Mouse (Mus musculus): ENCODE results near the gene Grifin.

The Grifin gene

DNA sequence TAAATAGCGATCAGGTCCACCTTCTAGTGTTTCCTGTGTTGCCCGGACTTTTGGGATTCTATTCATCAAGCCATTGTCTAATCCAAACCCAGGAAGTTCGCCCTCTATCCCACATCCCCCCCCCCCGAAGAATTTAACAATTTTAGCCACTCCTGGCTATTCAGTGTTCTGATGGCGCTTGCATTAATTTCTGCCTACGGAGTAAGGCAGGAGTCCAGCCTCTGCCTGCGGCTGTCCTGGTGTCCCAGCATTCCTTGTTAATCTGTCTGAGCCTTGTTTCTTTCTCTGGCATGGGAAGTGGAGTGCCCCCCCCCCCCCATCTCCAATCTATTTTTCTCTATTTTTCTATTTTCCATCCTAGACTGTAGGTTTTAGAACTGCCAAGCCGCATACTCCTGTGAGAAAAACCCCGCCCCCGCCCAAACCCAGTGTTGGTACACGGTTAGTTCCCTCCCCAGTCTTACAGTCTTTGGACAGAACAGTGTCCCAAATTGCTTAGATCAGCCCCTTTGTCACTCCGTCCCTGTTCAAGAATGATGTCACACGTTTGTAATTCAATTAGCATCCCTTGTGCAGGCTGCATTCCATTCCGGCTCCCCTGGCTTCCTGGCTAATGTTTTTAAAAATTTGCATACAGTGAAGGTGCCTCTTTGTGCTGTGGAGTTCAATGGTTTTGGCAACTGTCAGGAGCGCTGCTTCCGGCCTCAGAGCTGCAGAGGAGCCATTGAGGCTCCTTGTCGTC is 15.4 kb downstream of the Grifin start:
- no peak for DNase-seq (ENCODE audit: inconsistent age in 2 of 2, low spot score in 1 of 2)

DNA sequence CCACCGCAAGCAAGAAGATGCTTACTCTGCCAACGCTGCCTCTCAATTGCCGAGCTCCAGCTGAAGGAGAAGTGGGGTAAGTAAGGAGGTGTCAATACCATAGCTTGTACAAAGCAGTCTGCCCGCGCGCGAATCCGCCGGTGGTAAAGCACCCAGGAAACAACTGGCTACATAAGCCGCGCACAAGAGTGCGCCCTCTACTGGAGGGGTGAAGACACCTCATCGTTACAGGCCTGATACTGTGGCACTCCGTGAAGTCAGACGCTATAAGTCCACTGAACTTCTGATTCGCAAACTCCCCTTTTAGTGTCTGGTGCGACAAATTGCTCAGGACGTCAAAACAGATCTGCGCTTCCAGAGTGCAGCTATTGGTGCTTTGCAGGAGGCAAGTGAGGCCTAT is 18.5 kb downstream of the Grifin start:
- DNase-seq (ENCODE audit: inconsistent age in 2 of 2, low spot score in 1 of 2), result no peak

DNA sequence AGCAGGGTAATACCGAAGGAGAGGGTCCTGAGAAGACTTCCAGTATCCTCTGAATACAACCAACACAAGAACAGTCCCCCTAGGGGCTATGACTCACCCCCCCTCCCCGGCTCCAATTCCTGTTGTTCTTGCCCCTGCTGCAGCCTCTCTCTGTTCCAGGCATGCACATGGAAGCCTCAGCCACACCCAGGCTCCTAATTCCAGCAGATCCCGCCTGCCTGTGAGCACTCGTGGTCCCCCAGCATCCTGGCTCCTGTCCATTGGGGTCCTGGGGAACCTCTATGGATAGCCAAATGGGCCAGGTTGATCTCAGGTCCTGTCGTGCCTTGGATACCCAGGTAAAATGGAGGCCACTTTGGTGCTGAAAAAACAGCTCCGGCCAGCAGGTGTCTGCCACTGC is 19.2 kb downstream of the Grifin start:
- DNase-seq (ENCODE audit: inconsistent age in 2 of 2, low spot score in 1 of 2), result no peak

DNA sequence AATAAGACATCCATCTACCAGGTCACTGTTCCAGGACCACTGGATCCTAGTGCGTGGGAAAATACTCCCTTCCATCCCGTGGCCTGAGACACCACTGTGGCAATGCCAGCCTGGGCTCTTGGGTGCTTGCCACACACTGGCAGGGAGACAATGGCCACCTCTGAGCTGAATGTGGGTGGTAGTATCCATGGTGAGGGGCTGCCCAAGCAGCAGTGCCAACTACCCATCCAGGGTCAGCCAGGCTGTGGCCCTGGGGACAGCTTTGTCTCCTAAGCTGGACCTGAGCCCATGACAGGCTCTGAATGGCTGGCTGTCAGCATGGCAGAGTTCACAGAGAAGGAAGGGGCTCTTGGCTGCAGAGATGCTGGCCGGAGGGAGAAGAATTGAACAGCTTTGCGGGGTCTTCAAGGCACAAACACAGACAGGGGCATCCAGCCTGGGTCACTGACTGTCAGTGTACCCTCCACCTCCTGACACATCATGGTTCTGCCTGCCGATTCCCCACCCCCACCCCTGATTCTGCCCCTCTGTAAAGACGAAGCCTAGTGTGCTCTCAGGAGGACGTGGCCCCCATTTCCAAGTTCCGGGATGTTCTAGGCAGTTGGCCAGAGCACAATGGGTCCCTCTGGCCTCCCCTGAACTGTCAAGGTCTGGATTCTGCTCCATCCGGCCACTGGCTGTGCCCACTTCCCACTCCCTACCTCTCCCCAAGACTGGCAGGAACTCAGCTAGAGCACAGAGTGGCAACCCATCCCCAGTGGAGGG is 21.9 kb downstream of the Grifin start:
- DNase-seq (ENCODE audit: inconsistent age in 2 of 2, low spot score in 1 of 2), result no peak

DNA sequence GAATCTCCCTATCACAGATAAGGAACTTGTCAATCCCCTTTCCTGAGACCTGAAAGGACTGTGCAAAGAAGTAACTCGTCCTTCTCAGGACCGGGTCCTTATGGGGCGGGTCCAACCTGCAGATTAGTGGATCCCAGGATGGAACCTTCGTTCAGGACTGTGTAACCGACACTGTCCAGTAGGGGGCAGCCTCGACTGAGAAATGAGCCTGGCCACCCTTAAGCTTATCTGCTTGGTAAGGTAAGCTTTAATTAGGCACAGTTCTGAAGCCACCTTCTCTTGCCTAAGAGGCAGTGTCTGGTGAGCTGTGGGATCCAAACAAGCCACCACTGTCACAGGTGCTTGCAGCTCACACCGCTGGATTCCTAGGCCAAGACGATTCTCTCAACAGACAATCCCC is 24.8 kb downstream of the Grifin start:
- peak; percentile 68 to 94 for DNase-seq (ENCODE audit: inconsistent age in 2 of 2, low spot score in 1 of 2)

DNA sequence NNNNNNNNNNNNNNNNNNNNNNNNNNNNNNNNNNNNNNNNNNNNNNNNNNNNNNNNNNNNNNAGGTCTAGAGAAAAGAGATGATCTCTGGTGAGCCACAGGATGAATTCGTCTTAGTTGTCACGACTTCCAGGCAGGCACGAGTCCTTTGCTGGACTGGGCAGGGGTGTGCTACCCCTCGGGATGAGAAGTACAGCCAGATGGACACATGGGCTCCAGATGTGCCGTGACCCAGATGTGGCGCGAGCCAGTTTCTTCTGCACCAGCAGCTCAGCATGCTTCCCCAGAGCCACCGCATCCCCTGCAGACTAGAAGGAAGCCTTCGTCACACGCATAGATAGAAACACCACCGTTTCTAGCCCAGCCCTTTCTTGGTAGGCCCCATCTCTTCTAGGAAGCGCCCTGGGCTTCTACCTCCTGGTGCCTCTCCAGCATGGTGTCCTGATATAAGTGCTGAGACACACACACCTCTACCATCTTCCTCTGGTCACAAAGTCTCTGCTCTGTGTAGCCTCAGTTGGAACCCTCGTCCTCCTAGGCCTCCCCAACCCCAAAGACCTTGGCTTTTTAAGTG is 26.7 kb downstream of the Grifin start:
- DNase-seq (ENCODE audit: inconsistent age in 2 of 2, low spot score in 1 of 2), result no peak

DNA sequence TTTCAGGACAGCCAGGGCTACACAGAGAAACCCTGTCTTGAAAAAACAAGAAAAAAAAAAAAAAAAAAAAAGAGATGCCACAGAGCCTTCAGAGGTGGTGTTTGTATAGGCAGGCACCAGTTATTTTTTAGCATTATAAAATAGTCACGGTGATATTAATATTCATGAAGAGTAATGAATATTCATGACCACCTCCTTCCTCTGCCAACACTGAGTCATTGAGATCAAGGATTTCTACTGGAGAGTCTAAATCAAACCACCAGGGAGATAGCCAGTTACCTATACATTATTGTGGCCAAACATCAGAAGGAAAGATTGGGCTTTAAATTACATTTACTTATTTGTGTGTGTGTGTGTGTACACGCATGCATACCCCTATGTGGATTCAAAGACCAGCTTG is 38.1 kb downstream of the Grifin start:
- DNase-seq (ENCODE audit: inconsistent age in 2 of 2, low spot score in 1 of 2), result no peak

DNA sequence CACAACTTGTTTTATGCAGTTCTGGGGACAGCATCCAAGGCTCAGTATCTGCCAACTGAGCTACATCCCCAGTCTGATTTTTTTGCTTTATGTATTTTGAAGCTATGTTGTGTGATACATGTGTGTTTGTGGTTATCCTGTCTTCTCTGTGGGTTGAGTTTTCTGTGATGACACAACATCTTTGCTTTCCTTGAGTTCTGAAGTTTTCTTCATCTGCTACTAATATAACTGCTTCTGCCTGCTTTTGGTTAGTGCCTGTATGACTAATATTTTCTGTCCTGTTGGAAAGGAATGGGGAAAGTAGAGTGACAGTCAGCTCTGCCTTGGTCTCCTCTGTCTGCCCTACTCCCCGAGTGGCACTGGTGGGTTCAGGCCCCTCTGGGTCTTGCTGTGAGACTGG is 43.7 kb downstream of the Grifin start:
- no peak for DNase-seq (ENCODE audit: inconsistent age in 2 of 2, low spot score in 1 of 2)

DNA sequence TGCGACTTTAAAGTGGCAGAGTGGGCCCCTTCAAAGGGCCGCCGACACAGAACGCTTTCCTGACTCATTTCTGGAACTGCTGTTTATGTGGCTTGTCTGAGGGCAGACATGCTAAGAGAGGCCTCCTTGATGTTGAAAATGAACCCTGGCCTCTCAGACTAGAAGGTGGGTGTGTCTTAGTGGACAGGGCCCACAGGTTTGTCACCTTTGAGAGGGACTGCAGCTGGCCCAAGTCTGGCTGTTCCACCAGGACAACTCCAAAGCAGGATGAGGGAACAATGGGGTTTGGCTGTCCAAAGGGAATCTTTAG is 47.0 kb downstream of the Grifin start:
- DNase-seq (ENCODE audit: inconsistent age in 2 of 2, low spot score in 1 of 2), result no peak

DNA sequence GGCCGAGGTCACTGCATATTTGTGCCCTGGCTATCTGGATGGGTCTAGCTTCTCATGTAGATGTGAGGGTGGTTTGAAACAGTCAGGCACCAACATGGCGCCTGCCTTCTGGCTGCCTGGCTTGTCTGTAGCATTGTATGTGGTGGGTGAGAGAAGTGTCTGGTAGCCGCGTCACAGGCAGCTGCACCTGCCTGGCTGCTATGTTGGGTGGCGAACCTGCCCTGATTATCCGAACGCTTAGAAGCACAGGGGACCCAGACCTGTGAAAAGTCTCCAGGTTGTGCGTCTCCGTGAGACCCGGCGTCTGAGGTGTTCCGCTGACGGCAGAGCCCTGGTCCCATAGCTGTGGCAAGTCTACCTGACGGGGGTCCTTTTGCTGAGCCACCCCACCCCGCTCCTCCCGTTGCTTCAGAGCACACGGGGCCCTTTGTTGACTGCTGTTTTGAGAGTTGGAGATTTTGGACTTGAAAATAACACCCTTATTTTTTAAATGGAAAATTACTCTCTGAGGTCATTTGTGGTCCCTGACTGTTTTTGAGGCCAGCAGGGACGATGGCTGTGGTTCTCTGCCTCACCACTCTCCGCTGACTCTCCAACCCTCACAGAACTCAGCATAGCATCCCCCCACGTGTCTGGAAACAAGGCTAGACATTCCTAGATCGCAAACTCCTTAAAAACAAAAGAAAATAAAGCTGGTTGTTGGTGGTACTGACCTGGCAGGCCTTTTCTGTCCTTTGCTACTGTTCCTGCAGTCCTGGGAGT is 47.5 kb downstream of the Grifin start:
- DNase-seq (ENCODE audit: inconsistent age in 2 of 2, low spot score in 1 of 2), result no peak

DNA sequence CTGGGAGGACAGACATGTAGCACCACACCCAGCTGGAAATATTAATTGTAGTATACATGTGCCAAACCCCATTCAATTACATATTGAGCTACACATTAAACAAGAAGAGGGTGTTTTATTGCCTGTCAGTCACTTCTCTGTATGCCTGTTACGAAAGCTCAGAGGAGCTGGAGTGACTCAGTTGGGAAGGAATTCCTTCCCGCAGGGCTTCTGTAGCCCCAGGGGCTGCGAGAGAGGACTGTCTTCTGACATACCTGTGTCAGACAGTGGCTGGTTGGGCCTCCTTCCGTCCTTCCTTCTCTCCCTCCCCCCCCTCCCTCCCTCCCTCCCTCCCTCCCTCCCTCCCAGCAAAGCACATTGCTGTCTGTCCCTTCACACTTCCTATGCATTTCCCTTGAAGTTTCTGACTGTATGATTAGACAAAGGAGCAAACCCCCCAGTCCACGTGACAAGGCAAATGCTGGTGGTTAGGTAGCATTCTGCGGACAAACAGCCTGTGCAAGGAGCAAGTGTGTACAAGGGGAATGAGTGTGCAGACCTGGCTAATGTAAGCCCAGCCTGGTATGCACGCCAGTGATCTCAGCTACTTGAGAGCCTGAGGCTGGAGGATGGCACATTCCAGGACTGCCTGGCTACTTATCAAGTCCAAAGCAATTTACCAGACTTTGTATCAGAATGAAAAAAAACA is 49.9 kb downstream of the Grifin start:
- DNase-seq (ENCODE audit: inconsistent age in 2 of 2, low spot score in 1 of 2), result no peak

DNA sequence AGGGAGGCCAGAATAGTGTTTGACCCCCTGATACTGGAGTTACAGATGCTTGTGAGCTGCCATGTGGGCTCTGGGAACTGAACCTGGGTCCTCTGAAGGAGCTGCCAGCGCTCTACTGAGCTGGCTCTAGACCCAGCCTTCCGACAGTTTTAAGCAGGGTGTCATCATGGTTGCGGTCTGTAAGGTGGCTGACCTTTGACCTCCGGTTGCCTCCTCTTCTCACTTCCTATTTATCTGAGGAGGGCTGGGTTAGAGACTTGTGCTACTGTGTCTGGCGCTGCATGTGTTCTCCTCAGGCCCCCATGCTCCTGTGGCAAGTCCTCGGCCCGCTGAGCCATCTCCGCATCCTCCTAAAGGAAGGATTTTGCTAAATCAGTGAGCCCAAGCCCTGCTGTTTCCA is 51.0 kb downstream of the Grifin start:
- peak in 1 of 2 experiments; percentile 27 for DNase-seq (ENCODE audit: inconsistent age in 2 of 2, low spot score in 1 of 2)

Measured in adrenal gland, adult (tissue).